Mouse (Mus musculus): ENCODE data around the gene Megf11.

GRCm38 (mm10) chr9:64590634-64591041 lies 205.2 kb downstream of the Megf11 start:
- TF ChIP-seq TAL1 (conservative IDR thresholded peaks at IDR 0.05; ENCODE audit: low read depth, low read length) (peak; percentile 97), CTCF (IDR thresholded peaks at IDR 0.05; ENCODE audit: low read depth, low read length) (no peak), GATA1 (IDR thresholded peaks at IDR 0.05; ENCODE audit: borderline replicate concordance, low read length) (no peak), POLR2AphosphoS5 (IDR thresholded peaks at IDR 0.05; ENCODE audit: insufficient replicate concordance, low read depth, low read length) (no peak)

All from G1E (cell line).